Mouse (Mus musculus) lung, postnatal 25 days (tissue): ENCODE results near the gene Rnf213.

Experiments used
- DNase-seq: peaks from one replicate; pipeline ENCODE4 v3.0.0; 2022; ENCODE audit warnings: low spot score

Rnf213 gene

DNA sequence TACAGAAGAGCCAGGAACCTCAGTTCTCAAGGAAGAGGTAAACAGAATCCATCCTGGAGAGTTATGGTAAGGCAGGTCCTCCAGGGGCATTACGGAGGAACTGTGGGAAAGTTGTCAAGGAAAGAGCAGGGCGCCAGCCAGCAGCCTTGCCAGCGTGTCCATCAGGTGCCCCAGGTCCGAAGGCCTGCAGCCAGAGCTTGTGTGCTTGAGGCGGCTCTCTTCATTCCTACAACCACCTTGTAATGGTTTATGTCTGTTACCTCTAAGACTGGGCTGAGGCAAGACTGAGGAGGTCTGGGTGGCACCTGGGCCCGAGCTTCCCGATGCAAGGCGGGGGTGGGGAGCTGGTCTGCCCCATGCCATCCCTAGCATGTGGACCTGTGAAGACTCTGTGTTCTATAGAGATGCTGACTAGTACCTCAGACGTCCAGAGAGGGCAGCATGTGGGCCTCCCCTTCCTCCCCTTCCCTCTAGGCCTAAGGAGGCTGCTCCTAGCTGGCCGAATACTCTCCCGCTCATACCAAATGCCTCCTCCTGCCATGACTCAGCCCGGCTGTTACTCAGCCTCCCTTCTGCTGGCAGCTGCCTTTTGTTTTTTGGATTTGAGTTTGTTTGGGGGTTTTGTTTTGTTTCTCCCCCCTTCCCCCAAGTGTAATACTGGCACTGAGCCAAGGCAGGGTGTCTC lies 123.9 kb downstream of the Rnf213 start:
- no peak for DNase-seq

DNA sequence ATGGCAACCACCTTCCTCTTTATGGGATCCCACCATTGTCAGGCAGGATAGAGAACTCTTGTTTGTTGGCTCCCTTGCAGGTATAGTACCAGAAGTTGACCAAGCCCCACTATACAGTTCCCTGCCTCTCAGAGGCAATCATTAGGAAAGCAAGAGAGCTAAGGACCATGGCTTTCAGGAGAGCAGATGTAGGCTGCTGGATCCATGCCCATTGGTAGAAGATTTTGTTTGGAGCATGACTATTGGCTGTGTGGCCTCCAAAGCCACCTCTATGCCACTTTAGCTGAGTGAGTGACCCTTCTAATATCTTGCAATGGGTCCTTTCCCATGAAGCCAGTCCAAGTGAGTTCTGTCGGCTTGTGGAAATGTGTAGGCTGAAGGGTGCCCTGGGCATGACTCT lies 126.5 kb downstream of the Rnf213 start:
- DNase-seq, result no peak

DNA sequence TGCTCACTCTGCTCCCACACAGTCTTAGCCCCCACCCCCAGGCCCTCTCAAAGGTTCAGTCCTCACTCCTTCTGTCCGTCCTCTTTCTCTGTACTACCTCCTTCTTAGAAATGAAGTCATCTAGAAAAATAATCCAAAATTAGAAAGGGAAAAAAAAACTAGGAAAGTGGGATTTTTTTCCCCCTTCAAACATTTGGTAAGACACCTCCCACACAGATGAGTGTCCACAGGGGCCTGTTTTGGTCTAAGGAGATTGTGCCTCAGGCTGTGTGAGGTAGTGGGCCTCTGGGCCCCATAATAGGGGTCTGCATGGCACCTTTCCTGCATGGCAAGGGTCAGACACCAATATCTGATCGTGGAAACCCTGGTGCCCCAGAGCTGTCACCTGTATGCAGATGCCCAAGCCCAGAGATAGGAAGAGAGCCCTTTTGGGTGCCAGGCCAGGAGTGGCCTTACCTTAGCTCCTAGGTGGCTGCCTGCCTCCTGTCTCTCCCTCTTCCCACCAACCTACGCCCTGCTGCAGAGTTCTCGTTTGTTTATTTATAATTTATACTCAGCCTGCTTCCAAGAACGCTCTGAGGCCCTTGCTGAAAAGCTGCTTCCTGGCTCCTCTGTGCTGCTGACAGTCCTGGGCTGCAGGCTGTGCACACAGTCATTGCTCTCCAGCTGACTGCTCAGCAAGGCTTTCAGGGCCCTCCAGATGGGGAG lies 127.3 kb downstream of the Rnf213 start:
- peak; percentile 23 for DNase-seq

DNA sequence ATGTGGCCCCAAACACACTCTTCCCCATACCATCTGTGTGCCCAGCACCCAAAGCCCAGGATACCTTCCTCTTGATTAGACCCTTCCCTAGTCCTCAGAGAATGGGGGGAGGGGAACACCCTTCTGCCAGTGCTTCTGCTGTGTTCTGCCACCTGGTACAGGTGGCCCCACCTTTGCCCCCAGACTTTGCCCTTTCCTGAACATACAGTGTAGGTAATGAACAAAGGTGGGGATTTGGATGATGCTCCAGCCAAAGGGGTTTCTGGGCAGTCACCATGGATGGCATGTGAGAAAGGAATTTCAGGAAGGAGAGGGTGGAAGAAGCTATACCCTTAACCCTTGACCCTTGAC lies 127.8 kb downstream of the Rnf213 start:
- DNase-seq, result no peak

DNA sequence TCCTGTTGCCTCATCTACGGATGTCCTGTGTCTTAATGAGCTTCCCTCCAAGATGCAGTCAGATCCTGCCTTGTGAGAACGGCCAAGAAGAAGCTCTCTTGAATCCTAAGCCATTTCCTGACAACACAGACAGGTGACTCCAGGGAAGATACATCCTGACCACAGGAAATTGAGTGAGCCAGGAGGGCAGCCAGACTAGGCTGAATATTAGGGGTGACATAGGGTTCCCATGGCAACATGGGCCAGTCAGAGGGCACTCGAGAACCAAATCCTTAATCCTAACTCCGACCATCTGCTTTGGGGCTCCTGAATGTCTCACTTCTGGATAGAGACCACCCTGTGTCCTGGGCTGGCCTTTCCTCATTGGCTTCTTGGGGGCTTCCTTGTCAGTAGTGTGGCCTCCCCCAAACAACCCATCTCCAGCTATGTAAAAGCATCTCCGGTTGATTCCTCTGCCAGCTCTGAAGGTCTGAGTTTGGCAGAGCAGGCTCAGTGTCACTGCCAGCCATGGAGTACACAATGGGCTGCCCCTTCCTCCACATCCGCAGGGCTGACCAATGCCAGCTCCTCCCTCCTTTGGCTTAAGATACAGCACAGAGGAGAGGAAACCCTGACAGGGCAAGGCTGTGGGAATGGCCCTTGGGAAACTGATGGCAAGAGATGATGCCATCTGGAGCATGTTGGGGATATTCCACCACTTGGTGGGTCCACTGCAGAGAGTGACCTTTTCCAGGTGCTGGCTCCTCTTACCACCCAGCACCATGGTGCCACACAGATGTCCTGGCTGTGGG lies 129.2 kb downstream of the Rnf213 start:
- DNase-seq, result peak; percentile 80

DNA sequence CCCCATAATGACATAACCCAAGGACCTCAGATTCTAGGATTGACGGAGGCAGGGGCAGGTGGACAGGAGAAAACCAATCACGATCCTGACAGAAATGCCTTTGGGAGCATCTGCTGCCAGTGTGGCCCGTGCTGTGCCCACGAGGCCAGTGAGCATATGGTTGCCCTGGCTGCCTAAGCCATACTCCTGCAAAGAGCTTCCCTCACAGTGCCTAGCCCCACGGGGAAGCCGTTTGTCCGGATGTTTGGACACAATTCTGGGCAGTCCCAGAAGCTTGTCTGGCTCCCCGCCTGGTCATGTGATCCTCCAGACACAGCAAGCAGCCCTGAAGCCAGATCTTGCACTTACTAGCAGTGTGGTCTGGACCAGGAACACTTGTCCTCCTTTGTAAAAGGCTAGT lies 129.9 kb downstream of the Rnf213 start:
- DNase-seq, result peak; percentile 73

DNA sequence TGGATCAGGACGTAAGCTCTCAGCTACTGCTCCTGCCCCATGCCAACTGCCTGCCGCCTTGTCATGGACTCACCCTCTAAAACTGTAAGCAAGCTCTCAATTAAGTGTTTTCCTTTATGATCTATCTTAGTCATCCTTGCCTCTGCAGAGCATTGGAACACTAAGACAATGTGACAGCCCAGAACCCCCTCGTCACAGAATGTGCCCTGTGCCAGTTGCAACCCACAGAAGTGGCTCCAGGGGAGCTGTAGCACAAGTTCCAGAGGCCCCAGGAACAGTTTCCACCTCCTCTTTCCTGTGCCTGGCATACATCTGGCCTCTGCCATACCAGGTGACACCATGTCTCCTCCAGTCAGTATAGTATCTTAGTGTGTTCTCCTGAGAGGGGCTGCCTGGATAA lies 130.5 kb downstream of the Rnf213 start:
- DNase-seq, result no peak

DNA sequence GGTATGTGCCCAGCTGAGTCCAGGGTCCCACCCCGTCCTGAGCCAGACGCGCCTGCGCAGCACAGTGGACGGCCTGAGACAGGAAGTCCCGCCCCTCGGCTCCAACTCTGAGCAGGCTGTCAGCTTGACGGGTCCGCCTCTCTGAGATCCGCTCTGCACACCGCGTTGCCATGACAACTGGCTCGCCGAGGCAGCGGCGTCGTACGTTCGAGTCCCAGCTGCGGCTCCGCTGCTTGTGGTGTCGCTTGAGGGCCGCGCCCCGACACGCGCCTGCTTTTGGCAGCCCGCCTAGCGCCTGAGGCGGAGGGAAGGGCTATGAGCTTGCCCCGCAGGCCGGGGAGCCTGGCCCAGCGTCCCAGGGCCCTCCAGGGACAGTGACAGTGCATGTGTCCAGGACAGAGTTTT lies 131.6 kb downstream of the Rnf213 start:
- DNase-seq, result peak; percentile 92

DNA sequence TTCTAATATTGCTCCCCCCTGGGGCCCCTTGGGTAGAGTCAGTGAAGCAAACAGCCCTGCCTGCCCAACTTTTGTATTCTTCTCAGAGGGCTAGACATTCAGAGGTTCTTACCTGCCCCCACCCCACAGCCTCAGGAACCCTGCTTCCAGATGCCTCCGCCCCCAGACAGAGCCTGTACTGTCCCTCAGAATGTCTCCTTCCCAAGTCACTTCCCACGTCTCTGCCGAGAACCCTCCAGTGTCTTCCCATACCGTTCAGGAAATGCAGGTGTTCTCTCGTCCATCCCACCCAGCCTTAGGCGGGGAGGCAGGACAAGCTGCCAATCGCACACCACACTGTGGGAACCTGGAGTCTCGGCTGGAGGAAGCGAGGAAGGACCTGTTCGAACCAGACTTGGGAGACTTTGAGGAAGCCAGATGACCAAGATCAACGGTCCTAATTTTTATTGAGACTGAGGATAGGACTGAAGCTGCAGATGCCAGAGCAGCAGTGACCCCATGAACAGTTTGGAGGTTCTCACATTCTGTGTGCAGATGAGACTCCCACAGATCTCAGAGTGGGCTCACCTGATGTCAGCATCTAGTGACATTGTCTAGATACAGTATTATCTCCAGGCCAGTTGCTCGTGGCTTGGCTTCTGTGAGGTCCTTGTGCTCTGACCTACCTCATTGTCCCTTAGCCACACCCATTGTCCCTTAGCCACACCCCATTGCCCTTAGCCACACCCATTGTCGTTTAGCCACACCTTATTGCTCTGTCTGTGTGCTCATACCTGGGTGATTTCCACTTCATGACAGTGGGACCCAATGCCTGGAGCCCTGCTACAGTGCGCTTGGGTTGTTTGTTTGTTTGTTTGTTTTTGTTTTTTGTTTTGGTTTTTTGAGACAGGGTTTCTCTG lies 133.4 kb downstream of the Rnf213 start:
- DNase-seq, result no peak

DNA sequence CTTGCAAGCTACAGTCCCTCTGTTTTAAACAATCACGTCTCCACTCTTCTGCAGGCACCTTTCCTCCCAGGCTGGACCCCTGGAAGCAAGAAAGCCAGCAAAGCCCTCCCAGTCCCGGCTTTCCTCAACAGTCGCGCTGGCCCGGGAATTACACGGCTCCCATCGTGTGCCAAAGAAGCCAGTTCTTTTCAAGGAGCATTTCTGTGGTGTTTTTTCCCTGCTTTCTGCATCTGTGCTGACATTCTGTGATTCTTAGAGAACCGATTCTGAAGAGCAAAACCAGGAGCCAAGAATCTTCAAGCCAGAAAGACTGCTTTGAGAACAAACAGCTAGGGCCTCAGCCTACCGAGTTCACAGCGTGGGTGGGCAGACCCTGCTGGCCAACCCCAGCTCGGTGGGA lies 136.0 kb downstream of the Rnf213 start:
- no peak for DNase-seq

DNA sequence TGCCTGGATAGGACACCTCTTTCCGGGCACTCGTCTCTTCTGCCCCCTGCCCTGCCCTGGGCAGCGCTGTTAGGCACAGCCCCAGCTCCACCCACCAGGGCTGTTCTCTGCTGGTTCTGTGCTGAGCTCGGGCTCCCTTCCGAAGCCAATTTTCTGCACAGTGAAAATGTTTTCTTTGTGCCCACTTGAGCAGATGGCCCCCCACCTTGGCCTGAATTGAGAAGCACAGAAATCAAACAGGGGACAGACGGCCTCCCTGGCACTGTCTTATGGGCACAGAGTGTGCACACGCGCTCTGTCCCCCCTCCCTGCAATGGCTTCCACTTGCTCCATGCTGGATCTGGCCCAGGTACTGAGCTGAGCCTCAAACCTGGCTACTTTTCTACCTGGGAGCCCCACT lies 139.6 kb downstream of the Rnf213 start:
- no peak for DNase-seq

DNA sequence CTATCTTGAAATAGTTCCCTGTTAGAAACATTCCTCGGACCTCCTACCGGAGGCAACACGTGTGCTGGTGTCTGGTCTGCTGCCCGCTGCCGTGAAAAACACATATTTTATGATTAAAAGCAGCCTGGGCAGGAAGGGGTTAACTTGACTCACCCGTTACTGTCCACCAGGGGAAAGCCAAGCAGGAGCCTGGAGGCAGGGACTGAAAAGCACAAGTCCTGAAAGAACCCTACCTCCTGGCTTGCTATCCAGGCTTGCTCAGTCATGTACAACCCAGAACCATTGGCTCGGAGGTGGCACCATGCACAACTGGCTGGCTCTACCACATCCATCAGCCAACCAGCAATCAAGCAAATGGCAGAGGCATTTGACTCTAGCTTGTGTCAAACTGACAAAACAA lies 140.8 kb downstream of the Rnf213 start:
- no peak for DNase-seq
